Mouse (Mus musculus) CD4-positive naive resting alpha-beta T cell, adult 76 days (primary cell): Measurements from ENCODE around the gene H2-Q4. TPM values are rescaled to one million over a fixed set of nuclear protein-coding genes. Genes with fewer than 3 reads are reported as not detected.

Experiments
- total RNA-seq: library from RNA; stranded (reverse); gene quantifications from one replicate; pipeline ENCODE4 v1.2.4, GENCODE M21; 2023

H2-Q4 gene
- total RNA-seq, result 587 TPM

DNA sequence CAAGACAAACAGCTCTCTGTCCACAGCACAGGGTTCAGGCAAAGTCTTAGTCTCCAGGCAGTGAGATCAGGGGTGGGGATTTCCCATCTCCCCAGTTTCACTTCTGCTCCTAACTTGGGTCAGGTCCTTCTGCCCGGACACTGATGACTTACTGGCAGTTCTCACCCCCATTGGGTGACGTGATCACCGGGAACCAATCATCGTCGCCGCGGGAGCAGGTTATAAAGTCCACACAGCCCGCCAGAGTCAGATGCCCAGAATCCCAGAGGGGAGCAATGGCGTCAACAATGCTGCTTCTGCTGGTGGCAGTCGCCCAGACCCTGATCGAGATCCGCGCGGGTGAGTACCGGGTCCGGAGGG lies at the start of gene H2-Q4:
TSS of gene H2-Q4 (plus strand) at position 249 of the 360 bp plus-strand sequence.

DNA sequence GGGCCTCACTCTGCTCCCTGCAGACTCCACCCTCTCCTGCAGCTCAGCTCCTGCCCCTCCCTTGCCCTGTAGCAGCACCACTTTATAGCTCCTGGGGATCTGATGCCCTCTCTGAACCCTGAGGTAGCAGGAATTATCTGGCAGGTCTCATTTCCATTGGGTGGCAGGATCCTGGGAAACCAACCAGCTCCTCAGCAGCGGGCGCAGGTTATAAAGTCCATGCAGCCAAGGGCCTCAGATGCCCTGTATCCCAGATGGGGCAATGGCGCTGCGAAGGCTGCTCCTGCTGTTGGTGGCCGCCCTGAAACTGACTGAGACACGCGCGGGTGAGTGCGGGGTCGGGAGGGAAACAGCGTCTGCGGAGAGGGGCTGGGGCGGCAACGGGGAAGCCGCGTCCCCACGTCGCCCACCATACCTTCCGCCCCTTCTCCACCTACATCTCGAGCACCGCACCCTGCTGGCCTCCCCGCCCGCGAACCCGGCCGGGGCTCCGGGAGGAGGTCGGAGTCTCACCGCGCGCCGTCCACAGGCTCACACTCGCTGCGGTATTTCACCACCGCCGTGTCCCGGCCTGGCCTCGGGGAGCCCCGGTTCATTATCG lies 37.2 kb upstream of the H2-Q4 start, which contains the start of gene H2-Q2:
TSS of gene H2-Q2 (plus strand) at position 172 of the 601 bp plus-strand sequence.

GRCm38 (mm10) chr17:35424624-35425416 lies 45.4 kb downstream of the H2-Q4 start, which contains the start of gene H2-Q6:
Gene H2-Q6, plus strand, starts transcription at chr17:35424850.

Other genes with a start within 250 kb of the H2-Q4 start
- gene Apom, start 247.6 kb upstream of the H2-Q4 start, total RNA-seq, result not detected
- gene Bag6, start 244.4 kb upstream of the H2-Q4 start, total RNA-seq, result 487 TPM
- 292 TPM for gene Prrc2a, start 214.7 kb upstream of the H2-Q4 start, total RNA-seq
- 8.6 TPM for gene Aif1, start 203.5 kb upstream of the H2-Q4 start, total RNA-seq
- gene Lst1, start 191.2 kb upstream of the H2-Q4 start, total RNA-seq, result 9.5 TPM
- gene Ltb, start 185.2 kb upstream of the H2-Q4 start, total RNA-seq, result 417 TPM
- gene Tnf, start 177.6 kb upstream of the H2-Q4 start, total RNA-seq, result 11.3 TPM
- 15.7 TPM for gene Lta, start 174.3 kb upstream of the H2-Q4 start, total RNA-seq
- not detected for gene Gm16181, start 158.8 kb upstream of the H2-Q4 start, total RNA-seq
- gene Atp6v1g2, start 146.0 kb upstream of the H2-Q4 start, total RNA-seq, result 1.00 TPM
- gene Nfkbil1, start 143.8 kb upstream of the H2-Q4 start, total RNA-seq, result 9.4 TPM
- 422 TPM for gene Ddx39b, start 137.9 kb upstream of the H2-Q4 start, total RNA-seq
- 2,346 TPM for gene H2-D1, start 116.9 kb upstream of the H2-Q4 start, total RNA-seq
- 12.5 TPM for gene H2-Q1, start 59.2 kb upstream of the H2-Q4 start, total RNA-seq
- 9.6 TPM for gene H2-Q2, start 37.4 kb upstream of the H2-Q4 start, total RNA-seq
- gene H2-Q6, start 45.2 kb downstream of the H2-Q4 start, total RNA-seq, result 156 TPM
- 498 TPM for gene H2-Q7, start 59.5 kb downstream of the H2-Q4 start, total RNA-seq
- gene H2-Q10, start 90.5 kb downstream of the H2-Q4 start, total RNA-seq, result 67.2 TPM
- gene Pou5f1, start 126.4 kb downstream of the H2-Q4 start, total RNA-seq, result 1.3 TPM
- 8.1 TPM for gene Tcf19, start 137.2 kb downstream of the H2-Q4 start, total RNA-seq
- 15.1 TPM for gene Cchcr1, start 137.5 kb downstream of the H2-Q4 start, total RNA-seq
- not detected for gene Psors1c2, start 153.6 kb downstream of the H2-Q4 start, total RNA-seq
- gene Cdsn, start 172.5 kb downstream of the H2-Q4 start, total RNA-seq, result not detected
- gene 2300002M23Rik, start 187.8 kb downstream of the H2-Q4 start, total RNA-seq, result not detected
- not detected for gene Sfta2, start 221.9 kb downstream of the H2-Q4 start, total RNA-seq
- not detected for gene Gm9573, start 247.0 kb downstream of the H2-Q4 start, total RNA-seq